Mouse (Mus musculus): ENCODE data around the gene Scrg1. TPM values are rescaled to one million over a fixed set of nuclear protein-coding genes. Genes with fewer than 3 reads are reported as not detected.
"Not testable (repeated sequence)": the region's sequence is repeated elsewhere in the genome, so short reads cannot be mapped to it uniquely, and the experiment has no call there.

Scrg1 gene
- polyA plus RNA-seq, 1 experiment, result not detected

DNA sequence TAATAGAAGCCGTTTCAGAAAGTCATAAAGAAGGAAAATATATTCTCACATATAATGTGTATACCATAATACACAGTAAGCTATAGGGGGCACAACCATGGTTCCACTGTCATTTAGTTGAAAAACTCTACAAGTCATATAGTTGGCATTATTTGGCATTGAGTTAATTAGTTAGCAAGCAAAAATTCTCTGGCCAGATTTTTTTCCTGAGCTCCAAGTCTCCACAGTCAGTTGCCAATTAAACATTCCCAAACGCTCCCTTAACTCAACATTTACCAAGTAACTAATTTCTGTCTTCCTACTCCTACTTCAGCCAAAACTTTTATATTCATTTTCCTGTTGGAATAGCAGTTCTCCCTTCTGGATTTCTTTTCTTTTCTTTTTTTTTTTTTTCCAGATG, 2.4 kb upstream of the Scrg1 start:
- no peak for DNase-seq (ENCODE audit: low read depth)

DNA sequence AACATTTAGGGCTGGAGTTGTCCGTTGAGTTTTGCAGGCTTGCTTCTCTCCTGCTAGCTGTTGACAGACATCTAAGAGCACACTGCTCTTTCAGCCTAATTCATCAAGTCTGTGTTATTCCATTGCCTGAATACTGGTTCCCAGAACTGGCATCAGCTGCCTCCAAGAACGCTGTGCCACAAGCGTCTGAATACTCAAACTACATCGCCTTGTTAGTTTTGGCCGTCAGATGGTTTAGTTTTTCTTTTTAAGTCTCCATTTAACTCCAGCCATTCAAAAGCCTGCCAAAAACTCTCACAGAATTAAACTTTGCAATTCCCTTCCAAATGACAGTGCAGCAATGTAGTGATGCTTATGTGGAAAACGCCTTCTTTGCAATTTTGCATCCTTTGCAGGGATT, 1.4 kb downstream of the Scrg1 start:
- no peak for DNase-seq (ENCODE audit: low read depth)

DNA sequence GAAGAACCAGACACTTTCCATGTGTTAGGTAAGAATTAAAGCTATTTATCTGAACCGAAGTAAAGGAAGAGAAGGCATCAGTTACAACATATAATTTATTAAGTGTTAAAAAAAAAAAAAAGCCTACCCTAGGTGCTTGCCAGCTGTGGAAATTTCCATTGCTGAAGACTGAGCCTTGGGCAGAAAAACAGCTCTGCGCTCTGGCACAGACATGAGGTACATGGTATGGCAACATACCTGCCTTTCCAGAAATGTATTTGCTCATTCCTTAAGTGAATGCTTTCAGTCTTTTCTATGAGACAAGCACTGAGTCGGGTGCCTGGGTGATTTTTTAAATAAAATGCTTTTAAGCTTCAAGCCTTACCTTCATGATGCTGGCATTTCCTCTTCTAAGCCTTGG, 2.2 kb downstream of the Scrg1 start:
- DNase-seq (ENCODE audit: low read depth), result peak; percentile 42

DNA sequence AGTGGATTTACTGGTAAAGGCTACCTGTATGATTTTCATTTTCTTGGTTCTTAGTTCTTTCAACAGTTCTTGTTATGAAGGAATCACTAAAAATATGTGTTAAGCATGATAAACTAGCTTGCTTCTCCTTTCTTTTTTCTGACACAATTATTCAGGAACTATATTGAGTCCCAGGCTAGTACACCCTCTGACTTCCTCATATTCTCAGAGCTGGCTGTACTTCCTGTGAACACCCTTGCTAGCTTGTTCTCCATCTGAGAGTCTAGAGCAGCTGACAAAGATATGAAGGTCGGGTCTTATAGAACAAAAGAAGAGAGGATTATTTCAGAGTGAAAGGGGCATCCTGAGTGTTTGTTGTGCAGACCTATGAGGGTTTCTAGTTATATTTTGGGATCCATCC, 7.1 kb downstream of the Scrg1 start:
- DNase-seq (ENCODE audit: low read depth), result no peak

DNA sequence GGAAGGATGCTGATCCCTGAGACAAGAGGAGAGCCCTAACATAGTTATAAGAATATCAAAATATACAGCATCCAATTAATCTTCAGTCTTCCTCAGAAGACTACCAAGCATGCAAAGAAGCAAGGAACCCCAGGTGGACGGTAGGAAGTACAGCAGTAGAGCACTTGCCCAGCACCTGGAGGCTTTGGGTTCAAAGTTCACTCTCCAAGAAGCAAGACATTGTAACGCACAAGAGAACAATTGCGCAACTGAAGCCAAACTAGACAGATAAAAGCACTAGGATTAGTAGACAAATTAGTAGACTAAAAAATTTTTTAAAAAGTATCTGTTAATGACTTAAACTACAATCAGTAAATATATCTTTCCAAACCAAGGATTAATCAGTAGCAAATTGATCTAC, 8.0 kb downstream of the Scrg1 start:
- no peak for DNase-seq (ENCODE audit: low read depth)

DNA sequence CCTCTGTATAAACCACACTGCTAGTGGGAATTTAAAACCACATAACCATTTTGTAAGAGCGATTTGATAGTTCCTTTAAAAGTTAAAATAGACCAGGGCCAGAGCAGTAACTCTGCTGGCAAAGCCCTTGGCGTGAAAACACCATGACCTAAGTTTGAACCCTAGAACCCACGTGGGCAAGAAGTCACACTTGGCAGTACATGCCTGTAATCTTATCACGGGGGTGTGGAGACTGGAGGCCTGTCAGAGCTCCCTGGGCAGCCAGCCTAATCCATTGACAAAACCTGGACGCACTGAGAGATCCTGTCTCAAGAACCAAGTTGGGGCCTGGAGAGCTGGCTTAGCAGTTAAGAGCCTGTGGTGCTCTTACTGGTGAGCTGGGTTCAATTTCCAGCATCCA, 12.9 kb downstream of the Scrg1 start:
- DNase-seq (ENCODE audit: low read depth), result peak; percentile 90

DNA sequence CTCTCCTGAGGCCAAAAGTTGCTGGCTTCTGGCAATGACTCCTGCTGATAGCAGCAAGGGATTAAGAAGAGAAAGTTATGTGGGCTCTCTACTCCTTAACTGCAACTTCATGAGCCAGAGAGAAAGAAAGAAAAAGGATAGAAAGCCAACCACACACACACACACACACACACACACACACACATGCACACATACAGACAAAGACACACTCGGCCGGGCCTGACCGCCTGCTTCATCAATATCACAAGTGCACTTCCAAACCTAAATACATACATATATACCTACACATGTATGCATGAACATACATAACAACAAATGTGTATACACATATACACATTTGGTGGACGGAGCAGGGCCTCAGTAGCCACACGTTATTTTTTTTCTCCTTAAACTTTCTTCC, 15.1 kb downstream of the Scrg1 start:
- no peak for DNase-seq (ENCODE audit: low read depth)

DNA sequence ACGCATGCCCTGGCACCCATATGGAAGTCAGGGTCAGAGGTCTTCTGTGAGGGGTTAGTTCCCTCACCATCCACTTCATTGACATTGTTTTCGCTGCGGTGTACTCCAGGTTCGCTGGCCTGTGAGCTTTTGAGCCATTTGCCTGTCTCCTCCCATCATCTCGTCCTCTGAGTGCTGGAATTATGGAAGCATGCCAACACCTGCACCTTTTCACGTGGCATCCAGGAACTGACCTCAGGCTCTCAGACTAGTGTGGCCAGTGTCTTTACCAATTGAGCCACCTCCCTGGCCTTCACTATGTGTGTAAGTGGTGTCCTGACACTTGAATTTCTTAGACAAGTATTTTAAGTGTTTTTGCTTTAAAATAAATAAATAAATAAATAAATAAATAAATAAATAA, 18.0 kb downstream of the Scrg1 start:
- no peak for DNase-seq (ENCODE audit: low read depth)

DNA sequence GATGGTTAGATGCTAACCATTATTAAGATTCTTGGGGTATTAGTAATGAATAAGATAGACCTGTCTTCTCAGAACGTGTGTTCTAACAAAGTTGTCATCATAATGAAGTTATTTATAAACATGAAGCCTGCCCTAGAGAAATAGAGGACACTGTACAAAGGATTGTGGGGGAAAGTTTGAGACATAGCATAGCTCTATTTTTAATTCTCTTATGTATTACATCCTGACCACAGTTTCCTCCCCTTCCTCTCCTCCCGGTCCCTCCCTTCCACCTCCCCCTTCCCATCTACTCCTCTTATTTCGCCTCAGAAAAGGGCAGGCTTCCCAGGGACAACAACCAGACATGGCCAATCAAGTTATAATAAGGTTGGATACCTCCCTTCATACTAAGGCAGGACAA, 22.7 kb downstream of the Scrg1 start:
- DNase-seq (ENCODE audit: low read depth), result no peak

DNA sequence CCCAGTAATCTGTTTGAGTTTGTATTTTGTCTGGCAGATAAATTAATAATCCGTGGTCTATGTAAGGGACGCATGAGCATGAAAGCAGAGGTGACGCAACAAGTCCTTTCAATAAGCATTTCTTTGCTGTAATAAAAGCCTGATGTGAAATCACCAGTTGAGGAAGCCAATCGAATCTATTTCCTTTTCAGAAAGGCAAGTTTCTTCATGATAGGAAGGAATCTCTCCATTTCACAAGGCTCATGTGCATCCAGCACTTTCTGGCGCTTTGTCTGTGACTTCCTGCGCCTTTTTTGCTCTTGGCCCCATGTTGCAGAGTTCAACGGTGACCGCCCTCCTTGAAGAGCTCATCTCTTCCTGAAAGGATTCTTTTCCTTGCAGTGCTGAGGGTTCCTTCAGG, 24.0 kb downstream of the Scrg1 start:
- DNase-seq (ENCODE audit: low read depth), result no peak

DNA sequence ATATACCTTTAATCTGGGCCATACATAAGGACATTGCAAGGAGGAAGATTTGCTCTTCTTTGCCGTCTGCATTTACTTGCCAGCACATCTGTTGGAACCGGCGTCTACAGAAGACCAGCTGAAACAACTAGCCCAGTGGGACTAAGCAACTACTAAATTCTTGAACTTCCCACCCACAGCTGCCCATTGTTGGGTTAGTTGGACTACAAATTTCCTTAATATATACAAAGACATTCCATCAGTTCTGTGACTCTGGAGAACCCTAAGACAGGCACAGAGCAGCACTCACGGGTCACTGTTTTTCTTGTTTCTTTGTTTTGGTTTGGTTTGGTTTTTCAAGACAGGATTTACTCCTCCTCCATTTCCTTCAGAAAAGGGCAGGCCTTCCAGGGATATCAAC, 24.9 kb downstream of the Scrg1 start:
- DNase-seq (ENCODE audit: low read depth), result no peak

DNA sequence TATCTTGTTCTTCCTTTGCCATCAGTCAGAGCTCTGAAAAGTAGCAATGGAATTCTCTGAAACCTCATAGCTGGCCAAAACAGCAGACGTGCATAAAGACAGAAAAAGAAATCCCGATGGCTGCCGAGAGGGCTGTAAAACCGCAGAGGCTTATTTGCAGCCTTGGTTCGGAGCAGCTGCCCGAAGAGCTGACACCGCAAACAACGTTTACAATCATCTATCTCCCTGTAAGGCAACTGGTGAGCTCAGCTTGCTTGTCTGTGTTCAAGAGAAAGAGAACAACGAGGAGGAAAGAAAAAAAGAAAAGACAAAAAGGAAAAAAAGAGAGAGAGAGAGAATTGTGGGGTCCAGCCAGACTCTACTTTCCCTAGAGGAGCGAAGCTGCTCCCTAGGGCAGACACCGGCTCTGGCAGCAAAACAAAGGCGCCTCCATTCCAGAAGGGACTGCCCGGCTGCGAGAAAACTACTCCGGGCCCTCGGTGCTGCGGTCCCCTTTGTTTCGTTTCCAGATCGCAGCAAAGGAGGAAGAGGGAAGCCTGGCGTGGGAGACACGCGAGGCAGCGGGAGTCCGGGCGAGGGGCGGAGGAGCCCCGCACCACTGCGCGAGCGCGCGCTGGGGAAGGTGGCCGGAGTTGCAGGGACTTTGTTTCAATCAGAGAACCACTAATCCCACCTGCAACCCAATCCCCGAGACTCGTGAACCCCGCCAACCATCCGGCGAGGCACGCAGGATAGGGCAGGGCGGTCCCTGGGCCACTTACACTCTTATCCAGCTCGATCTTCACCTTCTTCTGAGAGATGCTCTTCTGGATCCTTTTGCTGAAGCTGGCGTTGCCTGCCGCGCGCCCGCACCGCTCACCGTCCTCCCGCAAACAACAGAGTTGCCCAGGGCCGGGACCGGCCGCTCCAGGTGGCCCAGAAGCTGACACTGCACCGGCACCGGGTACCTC, 31.0 kb downstream of the Scrg1 start:
- DNase-seq (ENCODE audit: low read depth), result no peak

DNA sequence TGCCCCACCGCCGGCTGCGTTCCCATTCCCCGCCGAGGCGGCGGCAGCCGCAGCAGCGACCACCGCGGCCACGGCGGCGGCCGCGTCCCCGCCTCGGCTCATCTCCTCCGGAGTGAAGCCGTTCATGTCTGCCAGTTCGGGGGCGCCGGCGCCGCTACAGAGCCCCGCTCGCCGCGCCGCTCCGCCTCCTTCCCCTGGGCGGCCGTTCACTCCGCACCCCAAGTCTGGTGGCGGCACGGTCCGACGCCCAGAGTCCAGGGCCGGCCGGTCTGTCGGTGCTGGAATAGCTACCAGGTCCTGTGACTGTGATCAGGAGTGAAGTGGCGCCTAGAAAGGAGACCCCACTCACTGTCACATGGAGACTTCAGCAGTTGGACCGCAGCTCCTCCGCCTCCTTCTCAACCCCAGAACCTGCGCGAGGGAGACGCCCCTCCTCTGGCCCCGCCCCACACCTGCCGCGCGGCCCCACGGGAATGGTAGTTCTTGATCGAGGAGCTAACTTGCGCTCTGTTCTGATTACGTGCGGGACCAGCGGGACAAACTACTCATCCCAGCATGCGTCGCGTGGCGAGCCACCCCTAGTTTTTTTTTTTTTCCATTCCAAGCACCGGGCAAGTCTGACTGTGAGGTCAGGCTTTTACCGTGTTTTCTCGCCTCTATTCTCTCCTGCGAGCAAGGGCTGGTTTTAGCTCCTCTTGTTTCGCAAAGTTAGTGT, 31.9 kb downstream of the Scrg1 start, which contains the start of gene Sap30:
Gene Sap30, minus strand, starts transcription at position 420 of the 715 bp plus-strand sequence.
- DNase-seq (ENCODE audit: low read depth), result peak; percentile 78

DNA sequence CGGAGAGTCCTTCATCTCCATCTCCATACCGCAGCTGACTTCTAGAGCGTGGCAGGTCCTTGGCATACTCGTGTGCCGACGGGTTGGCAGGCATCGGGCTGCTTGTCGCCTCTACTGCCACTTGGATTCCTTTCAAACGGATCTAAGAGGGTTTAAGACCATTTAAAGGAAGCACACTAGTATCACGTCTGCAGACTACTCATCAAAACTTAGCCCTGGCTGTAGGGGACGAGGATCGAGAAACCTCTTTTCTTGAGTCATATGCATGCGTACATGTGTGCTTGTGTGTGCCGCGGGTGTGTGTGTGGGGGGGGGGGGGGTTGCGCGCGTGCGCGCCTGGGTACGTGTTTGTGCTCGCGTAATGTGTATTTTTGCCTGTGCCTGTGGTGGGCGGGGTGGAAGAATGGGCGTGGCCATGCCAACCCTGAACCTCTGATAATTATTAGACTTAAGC, 32.6 kb downstream of the Scrg1 start:
- no peak for DNase-seq (ENCODE audit: low read depth)

DNA sequence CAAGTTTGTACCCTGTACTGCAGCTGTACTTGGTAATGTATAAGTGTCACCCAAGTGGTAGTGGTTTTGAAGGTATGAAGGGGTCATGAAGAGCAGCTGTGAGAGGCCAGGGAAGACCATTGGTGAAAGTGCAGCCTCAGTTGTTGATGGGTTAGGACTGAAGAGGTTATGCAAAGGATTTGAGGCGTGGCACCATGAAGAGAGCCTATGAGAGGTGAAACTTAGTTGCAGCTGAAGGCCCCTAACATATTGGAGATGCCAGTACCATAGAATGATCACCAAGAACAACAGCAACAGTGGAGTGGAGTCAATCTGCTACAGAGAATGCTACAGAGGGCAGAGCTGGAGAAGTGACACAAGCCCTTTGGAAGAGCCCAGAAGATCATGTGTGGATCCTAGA, 33.6 kb downstream of the Scrg1 start:
- no peak for DNase-seq (ENCODE audit: low read depth)

DNA sequence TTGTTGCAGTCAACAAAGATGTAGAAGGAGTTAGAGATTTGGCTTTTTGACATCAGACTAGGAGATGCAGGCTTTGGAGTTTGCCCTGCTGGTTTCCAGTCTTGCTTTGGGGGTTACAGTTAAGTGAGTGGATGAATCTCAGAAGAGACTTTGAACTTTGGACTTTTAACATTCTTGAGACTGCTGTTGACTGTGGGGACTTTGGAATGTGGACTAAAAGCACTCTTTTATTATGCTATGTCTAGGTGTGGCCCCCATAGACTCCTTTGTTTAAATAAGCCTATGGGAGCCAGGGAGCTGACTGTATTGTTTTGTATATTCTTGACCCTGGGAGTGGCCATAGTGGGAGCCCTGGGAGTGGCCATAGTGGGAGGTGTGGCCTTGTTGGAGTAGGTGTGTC, 34.2 kb downstream of the Scrg1 start:
- no peak for DNase-seq (ENCODE audit: low read depth)

DNA sequence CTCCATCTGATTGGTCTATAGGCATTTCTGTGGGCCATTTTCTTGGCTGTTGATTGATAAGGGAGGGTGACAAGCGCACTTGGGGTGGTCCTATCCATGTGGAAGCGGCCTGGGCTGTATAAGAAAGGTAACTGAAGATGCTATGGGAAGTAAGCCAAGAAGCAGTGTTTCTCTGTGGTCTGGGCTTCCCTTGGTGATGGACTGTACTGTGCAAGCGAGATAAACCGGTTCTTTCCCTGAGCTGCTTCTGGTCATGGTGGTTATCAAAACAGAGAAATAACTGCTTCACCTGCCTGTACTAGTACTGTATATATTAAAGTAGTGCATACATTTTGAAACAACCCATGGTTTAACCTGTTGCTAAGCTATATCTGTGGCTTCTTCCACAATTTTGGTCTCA, 36.1 kb downstream of the Scrg1 start:
- no peak for DNase-seq (ENCODE audit: low read depth)

DNA sequence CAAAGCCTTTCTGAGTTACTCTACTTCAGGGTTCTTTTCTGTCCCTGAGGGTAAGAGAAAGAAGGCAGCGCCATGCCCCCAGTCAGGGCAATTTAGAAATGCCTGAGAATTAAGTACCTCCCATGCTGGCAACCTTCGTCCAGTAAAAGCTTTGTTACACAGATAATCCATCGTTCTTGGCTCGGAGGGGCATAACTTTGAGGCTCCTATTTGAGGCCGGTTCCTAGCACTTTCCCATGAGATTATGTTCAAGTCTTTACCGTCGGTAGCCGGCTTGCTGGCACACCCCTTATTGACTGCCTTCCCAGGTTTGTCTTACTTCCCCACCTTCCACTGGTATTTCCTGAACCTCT, 42.7 kb downstream of the Scrg1 start:
- no peak for DNase-seq (ENCODE audit: low read depth)

DNA sequence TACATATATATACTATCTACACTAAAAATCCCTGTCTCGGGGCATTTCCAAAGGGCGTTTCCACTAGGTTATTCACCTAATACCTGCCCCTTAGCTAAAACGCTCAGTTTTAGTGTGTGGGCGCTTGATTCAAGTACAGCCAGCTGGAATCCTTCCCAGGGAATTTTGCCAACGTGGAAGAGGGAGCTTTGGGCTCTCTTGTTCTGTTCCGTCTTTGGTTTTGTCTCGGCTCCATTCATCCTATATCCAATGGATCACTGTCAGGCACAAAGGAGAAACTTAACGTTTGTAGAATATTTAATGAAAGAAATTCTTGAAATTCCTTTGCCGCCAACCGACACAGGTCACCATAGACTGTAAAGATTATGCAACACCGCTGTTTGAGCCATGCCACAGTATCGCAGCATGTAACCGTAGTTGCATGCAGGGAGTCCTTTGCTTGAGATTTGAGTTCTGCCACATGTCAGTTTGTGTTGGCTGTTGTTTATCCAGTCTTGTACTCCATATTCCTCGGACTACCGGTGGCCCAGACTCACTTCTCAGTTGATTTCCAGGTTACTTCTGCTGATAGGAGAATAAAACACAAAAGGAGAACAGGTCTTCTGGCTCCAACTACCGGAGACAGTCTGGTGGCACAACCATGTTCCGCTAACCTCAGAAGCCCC, 43.3 kb downstream of the Scrg1 start:
- DNase-seq (ENCODE audit: low read depth), result peak; percentile 75

DNA sequence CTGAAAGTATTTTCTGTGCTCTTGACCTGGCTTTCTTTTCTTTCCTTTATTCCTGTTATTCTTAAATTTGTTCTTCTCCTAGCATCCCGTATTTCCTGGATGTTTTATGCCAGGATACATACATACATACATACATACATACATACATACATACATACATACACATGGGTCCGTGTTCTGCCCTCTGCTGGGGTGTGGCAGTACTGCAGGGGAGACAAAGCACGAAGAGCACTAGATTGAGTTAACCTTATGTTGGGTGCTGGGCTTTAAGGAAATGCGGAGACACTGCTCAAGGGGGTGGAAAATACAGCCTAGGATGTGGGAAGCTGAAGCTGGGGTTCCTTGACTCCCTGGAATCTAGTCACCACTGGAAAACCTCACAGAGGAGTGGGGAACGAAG, 47.9 kb downstream of the Scrg1 start:
- DNase-seq (ENCODE audit: low read depth), result no peak

DNA sequence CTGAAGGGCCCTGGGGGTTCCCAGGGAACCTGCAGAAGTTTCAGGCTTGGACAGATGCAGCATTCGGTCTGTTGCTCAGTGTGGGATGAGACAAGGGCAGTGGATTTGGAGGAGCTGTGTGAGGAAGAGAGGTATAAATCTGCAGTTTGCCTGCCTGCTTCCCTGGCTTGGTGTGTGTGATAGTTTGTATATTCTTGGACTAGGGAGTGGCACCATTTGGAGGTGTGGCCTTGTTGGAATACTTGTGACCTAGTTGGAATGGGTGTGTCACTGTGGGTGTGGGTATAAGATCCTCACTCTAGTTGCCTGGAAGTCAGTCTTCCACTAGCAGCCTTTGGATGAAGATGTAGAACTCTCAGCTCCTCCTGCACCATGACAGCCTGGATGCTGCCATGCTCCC, 49.8 kb downstream of the Scrg1 start:
- DNase-seq (ENCODE audit: low read depth), result not testable (repeated sequence)

DNA sequence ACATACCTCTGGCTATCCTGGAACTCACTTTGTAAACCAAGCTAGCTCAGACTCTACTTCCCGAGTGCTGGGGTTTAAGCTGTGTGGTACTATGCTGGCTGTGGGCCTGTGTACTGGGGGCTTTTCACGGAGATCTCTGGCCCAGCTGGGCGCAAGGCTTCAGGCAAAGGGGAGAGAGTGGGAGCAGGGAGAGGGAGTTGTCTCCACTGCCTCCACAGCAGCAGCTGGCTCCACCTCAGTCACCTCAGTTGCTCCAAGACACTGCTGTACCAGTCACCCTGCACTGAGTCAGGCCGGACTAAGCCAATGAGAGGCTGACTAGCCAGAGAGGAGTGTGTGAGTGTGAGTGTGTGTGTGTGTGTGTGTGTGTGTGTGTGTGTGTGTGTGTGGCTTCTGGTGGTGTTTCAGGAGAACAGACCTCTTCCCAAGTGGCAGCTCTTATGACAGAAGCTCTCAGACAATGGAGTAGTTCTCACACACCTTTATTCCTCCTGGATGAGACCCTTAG, 51.9 kb downstream of the Scrg1 start:
- no peak for DNase-seq (ENCODE audit: low read depth)
